Mouse (Mus musculus): ENCODE results near the gene Hecw2.
A peak's percentile ranks its signal among the peaks of the same experiment; 100 is the strongest.

GRCm38 (mm10) chr1:53823687-53824445 lies 371.1 kb downstream of the Hecw2 start:
- TF ChIP-seq CTCF (conservative IDR thresholded peaks at IDR 0.05; ENCODE audit: low read length) (no peak), NANOG (IDR thresholded peaks at IDR 0.05; ENCODE audit: borderline replicate concordance, low read length) (no peak), POU5F1 (IDR thresholded peaks at IDR 0.05; ENCODE audit: borderline replicate concordance, low read length) (peak; percentile 40; the same call in 1 of the 2 replicates)
